Mouse (Mus musculus) lung, embryonic 14.5 days (tissue): ENCODE results near the gene Ttc28. TPM values are rescaled to one million over a fixed set of nuclear protein-coding genes. Genes with fewer than 3 reads are reported as not detected.

ENCODE experiments used
- ATAC-seq: fragments of 200-750 bp; cut with Nextera tagmentation; 2 replicates; pipeline ENCODE4 v1.8.0; 2017; ENCODE audit warnings: mild to moderate bottlenecking, moderate TSS enrichment, moderate library complexity; ENCODE audit not compliant: insufficient read depth
- DNase-seq: peaks from one replicate; pipeline ENCODE4 v3.0.0-alpha.2; 2015
- H3K27ac ChIP-seq: fragments of 300-500 bp; sonication (generic); 2 replicates; pipeline ENCODE4 v1.5.1; 2014; ENCODE audit warnings: low read depth, mild to moderate bottlenecking, moderate library complexity
- H3K27me3 ChIP-seq: fragments of 300-500 bp; sonication (generic); 2 replicates; pipeline ENCODE4 v1.6.1; 2014; ENCODE audit warnings: low read length, control low read depth; ENCODE audit not compliant: insufficient read depth
- H3K36me3 ChIP-seq: fragments of 300-500 bp; sonication (generic); 2 replicates; pipeline ENCODE4 v1.6.1; 2014; ENCODE audit warnings: control low read depth; ENCODE audit not compliant: insufficient read depth
- H3K4me1 ChIP-seq: fragments of 300-500 bp; sonication (generic); 2 replicates; pipeline ENCODE4 v1.6.1; 2014; ENCODE audit warnings: antibody characterized with exemption, control low read depth; ENCODE audit not compliant: insufficient read depth
- H3K4me2 ChIP-seq: fragments of 300-500 bp; sonication (generic); 2 replicates; pipeline ENCODE4 v1.6.1; 2014; ENCODE audit warnings: mild to moderate bottlenecking
- H3K4me3 ChIP-seq: fragments of 300-500 bp; sonication (generic); 2 replicates; pipeline ENCODE4 v1.5.1; 2014; ENCODE audit warnings: low read depth, low read length
- H3K9ac ChIP-seq: fragments of 300-500 bp; sonication (generic); 2 replicates; pipeline ENCODE4 v1.6.1; 2014
- H3K9me3 ChIP-seq: fragments of 300-500 bp; sonication (generic); 2 replicates; pipeline ENCODE4 v1.6.1; 2016; ENCODE audit warnings: low read depth, low read length, control low read depth
- CTCF ChIP-seq: IDR thresholded peaks from 2 replicates; pipeline ENCODE4 v1.5.1; 2016; ENCODE audit warnings: antibody characterized with exemption, low read depth
- WGBS: fragments of 180-500 bp; shearing (Covaris S2); extraction: QIAGEN DNeasy Blood & Tissue Kit; methylation state at CpG from one replicate; pipeline ENCODE4 v1.1.7; 2014; 5-methylcytosine and 5-hydroxymethylcytosine counted together
- polyA plus RNA-seq: library from polyadenylated mRNA; unstranded; fragments of >200 nt; fragmentation: Nextera tagmentation; extraction: Ambion mirVana; gene quantifications from 2 replicates; pipeline ENCODE4 v1.2.1, GENCODE M21; 2014

The Ttc28 gene
- polyA plus RNA-seq, 1 experiment from 2014 or later, result 15.2 TPM

- TF ChIP-seq CTCF, result no peak
- Histone ChIP-seq H3K27ac (no peak overlapping the region), H3K9me3 (no peaks in the 10 kb centered on the region), H3K9ac (no peak overlapping the region), H3K4me2 (no peak overlapping the region), H3K4me1 (peaks cover 5% of the 10 kb centered on the region; the same call in 1 of the 2 replicates), H3K27me3 (no peaks in the 10 kb centered on the region), H3K36me3 (no peaks in the 10 kb centered on the region), H3K4me3 (no peak overlapping the region)
- 67% methylated on average over 13 of the region's 13 CpGs for WGBS
- ATAC-seq (no peak), DNase-seq (no peak)
These were observed 117.4 kb downstream of the Ttc28 start for GRCm38 (mm10) chr5:110996835-110997539.

- TF ChIP-seq CTCF, result no peak
- Histone ChIP-seq H3K27ac (no peak overlapping the region), H3K9me3 (no peaks in the 10 kb centered on the region), H3K9ac (no peak overlapping the region), H3K4me2 (no peak overlapping the region), H3K4me3 (no peak overlapping the region), H3K36me3 (no peaks in the 10 kb centered on the region), H3K4me1 (peaks cover 5% of the 10 kb centered on the region; the same call in 1 of the 2 replicates), H3K27me3 (no peaks in the 10 kb centered on the region)
- DNase-seq (no peak), ATAC-seq (no peak)
- WGBS, result 67% methylated on average over 7 of the region's 7 CpGs
These were observed 118.1 kb downstream of the Ttc28 start for GRCm38 (mm10) chr5:110997692-110998091.

GRCm38 (mm10) chr5:110998298-110998697, 118.7 kb downstream of the Ttc28 start:
- Histone ChIP-seq H3K4me2 (no peak overlapping the region), H3K27ac (no peak overlapping the region), H3K4me3 (no peak overlapping the region), H3K9me3 (no peaks in the 10 kb centered on the region), H3K9ac (no peak overlapping the region), H3K36me3 (no peaks in the 10 kb centered on the region), H3K4me1 (peaks cover 5% of the 10 kb centered on the region; the same call in 1 of the 2 replicates), H3K27me3 (no peaks in the 10 kb centered on the region)
- WGBS, result 54% methylated on average over 4 of the region's 4 CpGs
- no peak for ATAC-seq
- DNase-seq, result no peak
- no peak for TF ChIP-seq CTCF

GRCm38 (mm10) chr5:111000953-111001352, 121.3 kb downstream of the Ttc28 start:
- H3K4me1 ChIP-seq, result peaks cover 5% of the 10 kb centered on the region; the same call in 1 of the 2 replicates
- 75% methylated on average over 5 of the region's 5 CpGs for WGBS
- ATAC-seq, result no peak

GRCm38 (mm10) chr5:111003220-111003619, 123.6 kb downstream of the Ttc28 start:
- Histone ChIP-seq H3K4me2 (no peak overlapping the region), H3K4me3 (no peak overlapping the region), H3K9ac (no peak overlapping the region), H3K36me3 (no peaks in the 10 kb centered on the region), H3K27ac (no peak overlapping the region), H3K27me3 (no peaks in the 10 kb centered on the region), H3K4me1 (peaks cover 3% of the 10 kb centered on the region; the same call in 1 of the 2 replicates), H3K9me3 (no peaks in the 10 kb centered on the region)
- TF ChIP-seq CTCF, result no peak
- DNase-seq (no peak), ATAC-seq (no peak)
- 54% methylated on average over 5 of the region's 5 CpGs for WGBS

More at GRCm38 (mm10) chr5:111000953-111001352, 121.3 kb downstream of the Ttc28 start:
- TF ChIP-seq CTCF, result 0 out of 2 replicates have a peak, but pooled peaks have one; percentile 15
- no peak overlapping the region for H3K9ac ChIP-seq
- no peaks in the 10 kb centered on the region for H3K9me3 ChIP-seq
- no peaks in the 10 kb centered on the region for H3K27me3 ChIP-seq
- no peak overlapping the region for H3K4me3 ChIP-seq
- H3K4me2 ChIP-seq, result no peak overlapping the region
- H3K36me3 ChIP-seq, result no peaks in the 10 kb centered on the region
- H3K27ac ChIP-seq, result no peak overlapping the region
- DNase-seq, result no peak

- Histone ChIP-seq H3K9ac (no peak overlapping the region), H3K27me3 (no peaks in the 10 kb centered on the region), H3K9me3 (no peaks in the 10 kb centered on the region), H3K36me3 (no peaks in the 10 kb centered on the region), H3K27ac (no peak overlapping the region), H3K4me3 (no peak overlapping the region), H3K4me1 (no peaks in the 10 kb centered on the region), H3K4me2 (no peak overlapping the region)
- no peak for DNase-seq
- TF ChIP-seq CTCF, result no peak
- ATAC-seq, result no peak
- WGBS, result 80% methylated on average over 9 of the region's 9 CpGs
These were observed 124.1 kb downstream of the Ttc28 start for GRCm38 (mm10) chr5:111003750-111004149.

GRCm38 (mm10) chr5:111006272-111007135, 126.9 kb downstream of the Ttc28 start:
- Histone ChIP-seq H3K36me3 (no peaks in the 10 kb centered on the region), H3K27ac (peak overlapping the region; percentile 14; the same call in 1 of the 2 replicates), H3K27me3 (no peaks in the 10 kb centered on the region), H3K4me3 (no peak overlapping the region), H3K9ac (no peak overlapping the region), H3K4me2 (no peak overlapping the region), H3K4me1 (peaks cover 6% of the 10 kb centered on the region; the same call in 1 of the 2 replicates), H3K9me3 (no peaks in the 10 kb centered on the region)
- WGBS, result 53% methylated on average over 14 of the region's 14 CpGs
- DNase-seq (peak; percentile 40), ATAC-seq (no peak)
- TF ChIP-seq CTCF, result no peak
